Comparison of ENCODE assay signal across 18 mouse cellular contexts in the genomic region with DNA sequence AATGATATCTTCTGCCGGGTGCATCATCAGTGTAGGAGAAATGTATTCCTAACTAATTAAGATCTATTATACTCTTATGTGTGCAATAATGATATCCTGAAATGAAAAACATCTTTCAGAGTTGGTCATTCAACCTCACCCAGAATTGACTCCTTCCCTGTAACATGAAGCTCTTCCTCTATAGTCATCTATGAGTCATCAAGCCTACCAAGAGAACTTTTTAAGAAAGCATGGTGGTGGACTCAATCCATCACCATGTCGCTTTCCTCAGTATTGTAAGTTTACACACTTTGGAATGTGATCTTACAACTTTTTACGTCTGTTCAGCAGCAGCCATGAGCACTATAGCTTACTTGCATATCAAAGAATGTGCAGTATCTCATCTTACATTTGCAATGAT.
"Had no signal": no experiment of that assay in that cellular context is flagged by ENCODE, and none has a peak within 500 bp of the region (broad histone marks: within the 10 kb centered on the region; RNA-seq: fewer than 3 reads in every experiment).

No protein-coding gene starts in this region.

- H3K36me3 ChIP-seq: lung, embryonic 15.5 days; midbrain, embryonic 13.5 days; midbrain, embryonic 15.5 days; neural tube, embryonic 12.5 days had no signal

- H3K4me1 ChIP-seq: lung, embryonic 15.5 days; megakaryocyte, embryonic 14.5 days; midbrain, embryonic 13.5 days; midbrain, embryonic 15.5 days; neural tube, embryonic 12.5 days had no signal

- H3K9me3 ChIP-seq: lung, embryonic 15.5 days; midbrain, embryonic 13.5 days; midbrain, embryonic 15.5 days; neural tube, embryonic 12.5 days had no signal

- DNase-seq: liver, postnatal 0 days; lung, adult 2 months; lung, postnatal 14 days; lung, postnatal 36 days; retina, postnatal 1 day; right cerebral cortex, adult 18-20 months; right cerebral cortex, postnatal 25 days; right cerebral cortex, postnatal 4 days; spleen, adult 18-20 months; thymus, adult 18-20 months; thymus, postnatal 14 days; thymus, postnatal 36 days had no signal

- H3K27ac ChIP-seq: lung, embryonic 15.5 days; macrophage; midbrain, embryonic 13.5 days; midbrain, embryonic 15.5 days; neural tube, embryonic 12.5 days had no signal

- H3K27me3 ChIP-seq: lung, embryonic 15.5 days; megakaryocyte, embryonic 14.5 days; midbrain, embryonic 13.5 days; midbrain, embryonic 15.5 days; neural tube, embryonic 12.5 days had no signal

- H3K4me3 ChIP-seq: lung, embryonic 15.5 days; megakaryocyte, embryonic 14.5 days; midbrain, embryonic 13.5 days; midbrain, embryonic 15.5 days; neural tube, embryonic 12.5 days had no signal
